Mouse (Mus musculus): ENCODE measurements around the gene Tmem52b.
"Not testable (repeated sequence)": the region's sequence is repeated elsewhere in the genome, so short reads cannot be mapped to it uniquely, and the experiment has no call there.

Tmem52b gene

DNA sequence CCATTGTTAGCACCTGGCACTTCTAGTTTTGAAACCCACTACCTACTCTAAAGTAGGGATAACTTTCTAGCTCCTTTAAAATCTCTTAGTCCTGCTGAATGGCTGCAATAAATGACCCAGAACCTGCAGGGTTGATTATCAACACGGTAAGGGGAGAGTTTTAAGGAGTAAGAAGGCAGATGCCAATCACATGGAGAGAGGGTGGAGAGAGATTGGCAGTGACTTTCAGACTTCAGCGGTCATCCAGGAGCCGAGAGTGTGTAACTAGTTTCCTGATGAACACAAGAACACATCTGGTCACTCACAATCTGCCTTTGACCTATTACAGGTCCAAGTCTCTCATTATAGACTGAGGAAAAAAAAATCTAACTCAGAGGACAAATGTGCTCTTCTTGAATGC is at the start of gene Tmem52b:
Tmem52b (plus strand) TSS at position 189 of the 400 bp plus-strand sequence.
- DNase-seq (ENCODE audit: extremely low read depth, low read depth, low spot score) = no peak

DNA sequence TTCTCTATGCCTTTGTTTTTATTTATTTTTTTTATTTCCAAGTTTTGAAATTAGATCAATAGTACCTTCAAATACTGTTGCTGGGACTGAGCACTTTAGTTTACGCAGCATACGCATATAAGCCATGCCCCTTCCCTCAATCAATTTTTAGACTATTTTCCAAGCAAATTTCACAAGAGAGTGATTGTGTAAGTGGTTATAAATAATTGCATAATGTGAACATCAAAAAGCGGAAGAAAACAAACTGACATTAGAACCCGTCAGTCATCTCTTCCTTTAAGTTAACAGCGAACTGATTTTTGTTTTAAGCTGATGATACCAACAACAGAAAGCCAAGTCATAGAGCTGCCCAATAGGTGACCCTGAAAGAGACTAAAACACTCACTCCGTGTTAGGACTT is 41.0 kb upstream of the Tmem52b start:
- DNase-seq (ENCODE audit: extremely low read depth, low read depth, low spot score) = no peak

DNA sequence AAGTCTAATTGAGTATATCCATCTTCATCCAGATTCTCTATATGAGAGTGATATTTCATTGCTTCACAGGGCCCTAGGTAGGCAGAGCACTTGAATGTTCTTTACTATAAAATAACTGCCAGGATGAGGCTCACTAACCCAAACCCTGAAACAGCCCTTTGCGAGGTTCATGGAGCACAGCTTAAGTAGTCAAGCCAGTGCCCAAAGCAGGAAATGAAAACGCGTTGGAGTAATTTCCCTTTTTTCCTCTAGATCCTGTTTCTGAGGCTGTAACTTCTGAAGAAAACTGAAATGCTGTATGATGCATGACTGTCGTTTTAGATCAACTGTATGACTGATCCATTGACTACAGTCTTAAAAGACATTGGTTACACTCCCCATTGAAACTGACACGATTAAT is 39.7 kb upstream of the Tmem52b start:
- DNase-seq (ENCODE audit: extremely low read depth, low read depth, low spot score) = no peak

DNA sequence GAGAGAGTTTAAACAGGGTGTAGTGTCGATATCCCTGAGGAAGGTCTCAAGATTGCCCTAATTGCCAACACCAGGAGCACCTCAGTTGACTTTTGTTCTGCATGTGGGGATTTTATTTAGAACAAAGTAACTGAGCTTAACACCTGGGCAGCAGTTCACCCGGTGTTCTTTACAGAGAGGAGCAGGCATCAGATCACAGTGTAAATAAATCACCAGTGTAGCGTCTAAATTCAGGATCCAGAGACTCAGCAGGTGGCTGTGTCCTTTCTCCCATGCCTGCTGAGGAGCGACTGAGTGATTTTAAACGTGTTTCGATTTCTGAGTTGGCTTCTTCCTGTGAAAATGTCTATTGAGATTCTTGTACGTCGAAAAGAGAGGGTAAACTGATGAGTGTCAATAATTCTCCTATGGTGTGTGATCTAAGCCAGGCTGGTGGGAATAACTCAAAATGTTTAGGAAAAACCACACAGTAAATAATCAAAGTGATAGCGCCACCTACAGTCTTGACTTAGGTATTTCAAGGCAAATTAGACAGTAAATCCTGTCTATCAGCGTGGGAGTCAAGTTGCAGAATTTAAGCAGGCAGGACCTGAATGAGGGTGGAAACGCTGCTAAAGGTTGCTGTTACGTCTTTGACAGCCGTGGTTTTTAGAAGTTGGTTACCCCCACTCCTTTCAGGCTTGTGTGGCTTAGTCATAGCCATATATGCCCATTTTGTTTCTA is 35.8 kb upstream of the Tmem52b start:
- DNase-seq (ENCODE audit: extremely low read depth, low read depth, low spot score) = no peak

DNA sequence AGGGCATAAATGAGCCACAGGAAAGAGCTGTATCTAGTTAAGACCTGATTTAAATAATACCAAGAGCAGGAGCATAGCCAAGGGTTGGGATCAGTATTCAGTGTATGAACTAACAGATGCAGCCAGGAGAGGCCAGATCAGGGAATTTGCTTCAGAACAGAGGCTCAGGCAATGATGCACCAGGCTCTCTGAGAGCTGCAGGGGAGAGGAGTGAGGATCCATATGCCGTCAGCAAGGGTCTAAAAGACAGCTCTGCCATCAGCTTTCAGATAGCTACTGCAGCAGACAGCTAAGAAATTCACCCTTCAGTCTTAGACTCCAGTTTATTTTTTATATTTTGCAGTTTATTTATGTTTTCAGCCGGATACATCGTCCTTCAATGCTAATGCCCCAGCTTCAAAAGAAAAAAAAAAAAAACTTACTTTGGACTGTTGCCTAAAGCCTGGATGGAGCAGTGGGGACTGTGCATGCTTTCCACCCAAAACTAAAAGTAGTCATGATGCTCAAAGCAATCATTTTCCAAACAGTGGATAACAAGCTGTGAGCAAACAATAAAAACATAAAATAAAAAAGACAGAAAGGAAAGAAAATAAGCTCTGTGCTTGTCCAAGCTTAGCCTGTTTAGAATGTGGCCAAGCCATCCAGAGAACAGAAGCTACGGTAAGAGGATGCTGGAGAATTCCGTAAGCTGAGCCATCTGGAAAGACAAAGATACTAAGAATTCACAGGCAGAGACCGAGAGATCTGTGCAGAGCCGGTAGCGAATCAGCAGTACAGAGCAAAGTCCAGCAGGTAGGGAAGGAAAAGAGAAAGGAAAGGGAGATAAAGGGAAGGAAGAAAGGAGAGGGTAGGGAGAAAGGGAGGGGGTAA is 32.0 kb upstream of the Tmem52b start:
- DNase-seq (ENCODE audit: extremely low read depth, low read depth, low spot score) = no peak

DNA sequence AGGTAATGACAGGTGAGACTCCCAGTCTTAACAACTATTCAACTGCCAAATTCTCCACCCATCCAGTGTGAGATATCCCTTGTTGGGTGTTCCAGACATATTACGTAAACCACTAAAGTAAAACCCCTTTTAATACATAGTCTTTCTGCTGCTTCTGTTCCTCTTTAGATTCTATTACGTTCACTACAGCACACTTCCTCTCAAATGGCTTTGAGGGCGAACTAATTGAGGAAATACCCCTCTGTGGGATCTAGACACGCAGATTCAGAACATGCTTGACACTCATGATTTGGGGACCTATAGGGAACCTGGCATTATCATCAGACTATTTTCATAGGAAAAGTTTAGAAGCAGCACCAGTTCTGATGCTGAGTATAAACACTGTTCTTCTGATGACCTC is 17.4 kb upstream of the Tmem52b start:
- DNase-seq (ENCODE audit: extremely low read depth, low read depth, low spot score) = no peak

DNA sequence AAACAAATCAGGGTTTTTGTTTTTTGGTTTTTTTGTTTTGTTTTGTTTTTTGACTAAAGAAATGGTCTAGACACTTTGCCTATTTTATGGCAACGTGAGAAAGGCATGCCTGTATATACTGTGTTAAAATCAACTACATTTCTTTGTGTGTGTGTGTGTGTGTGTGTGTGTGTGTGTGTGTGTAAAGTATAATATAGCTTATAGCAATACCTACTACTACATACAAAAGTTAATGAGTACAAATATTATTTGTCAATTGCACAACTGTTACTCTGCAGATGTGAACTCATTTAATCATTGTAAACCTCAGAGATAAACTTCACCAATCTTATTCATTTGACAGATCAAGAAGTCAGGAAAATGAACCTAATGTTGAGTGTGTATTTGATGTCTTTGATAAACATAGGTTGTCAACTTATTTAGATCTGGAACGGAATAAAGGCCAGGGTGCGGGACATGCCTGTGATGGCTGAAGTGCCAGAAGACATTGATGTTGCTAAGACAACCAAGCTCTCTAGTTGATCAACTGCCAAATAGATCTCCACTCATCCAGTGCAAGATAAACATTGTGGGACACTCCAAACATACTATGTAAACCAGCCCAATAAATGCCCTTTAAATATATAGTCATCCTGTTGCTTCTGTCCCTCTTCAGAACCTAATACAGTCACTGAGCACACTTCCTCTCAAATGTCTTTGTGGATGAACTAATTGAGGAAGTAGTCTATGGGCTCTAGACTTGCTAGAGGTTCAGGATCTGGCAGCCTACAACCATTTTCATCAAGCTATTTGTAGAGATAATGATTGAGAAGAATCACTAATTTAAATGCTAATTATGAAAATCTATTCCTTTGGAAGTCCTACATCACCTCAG is 14.8 kb upstream of the Tmem52b start:
- DNase-seq (ENCODE audit: extremely low read depth, low read depth, low spot score) = no peak

DNA sequence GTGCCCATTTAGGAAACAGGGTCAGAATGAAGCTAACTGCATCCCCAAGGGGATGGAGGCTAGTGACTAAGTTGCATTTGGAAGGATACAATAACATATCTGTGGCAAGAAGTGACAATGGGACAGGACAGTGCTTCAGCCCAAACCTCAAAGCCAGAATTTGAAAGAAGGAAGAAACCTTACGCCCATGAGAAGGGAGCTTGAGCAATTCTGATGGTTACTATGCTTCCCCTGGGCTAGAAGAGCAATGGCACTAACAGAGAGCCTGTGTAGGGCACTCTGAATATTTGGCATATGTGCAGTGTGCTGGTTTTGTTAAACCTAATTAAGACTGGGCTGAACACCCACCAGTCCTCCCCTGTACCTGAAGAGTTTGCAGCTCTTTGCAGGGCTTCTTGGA is 12.8 kb upstream of the Tmem52b start:
- DNase-seq (ENCODE audit: extremely low read depth, low read depth, low spot score) = not testable (repeated sequence)

DNA sequence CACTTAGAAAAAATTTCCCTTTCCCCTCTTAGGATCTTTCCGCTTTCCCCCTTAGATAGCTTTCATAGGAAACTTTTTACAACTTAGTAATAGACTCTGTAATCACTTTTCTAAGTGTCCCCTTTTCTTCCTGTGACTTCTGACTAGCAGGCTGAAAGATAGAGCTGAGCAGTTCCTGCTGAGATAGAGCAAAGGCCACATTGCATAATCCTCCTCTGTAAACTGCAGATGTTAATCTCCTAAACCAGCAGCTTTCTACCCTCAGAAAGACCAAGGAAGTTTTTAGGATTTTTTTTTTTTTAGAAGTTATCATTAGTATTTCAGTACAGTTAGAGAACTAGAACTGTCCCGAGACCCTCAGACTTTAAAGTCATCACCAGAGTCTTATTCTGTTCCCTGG is 8.9 kb upstream of the Tmem52b start:
- no peak for DNase-seq (ENCODE audit: extremely low read depth, low read depth, low spot score)

DNA sequence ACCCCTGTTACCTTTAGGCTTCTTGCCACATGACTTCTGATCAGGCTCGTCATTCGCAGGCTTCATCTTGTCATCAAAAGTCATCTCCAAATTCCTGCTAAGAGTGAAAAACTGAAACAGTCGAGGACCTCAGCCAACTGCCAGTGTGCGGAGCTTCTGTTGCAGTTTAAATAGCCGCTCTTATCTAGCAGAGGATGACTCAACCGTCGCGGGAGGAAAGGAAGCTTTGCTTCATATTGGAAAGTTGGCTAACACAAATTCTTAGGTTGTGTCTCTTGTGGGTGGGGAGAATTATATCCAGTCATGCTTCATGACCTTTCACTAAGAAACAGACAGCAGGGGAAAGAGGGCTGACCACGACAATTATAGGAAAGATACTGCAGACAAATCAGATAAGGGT is 5.3 kb upstream of the Tmem52b start, which contains the start of gene Olr1:
Olr1 (minus strand) TSS at position 142 of the 400 bp plus-strand sequence.
- no peak for DNase-seq (ENCODE audit: extremely low read depth, low read depth, low spot score)

DNA sequence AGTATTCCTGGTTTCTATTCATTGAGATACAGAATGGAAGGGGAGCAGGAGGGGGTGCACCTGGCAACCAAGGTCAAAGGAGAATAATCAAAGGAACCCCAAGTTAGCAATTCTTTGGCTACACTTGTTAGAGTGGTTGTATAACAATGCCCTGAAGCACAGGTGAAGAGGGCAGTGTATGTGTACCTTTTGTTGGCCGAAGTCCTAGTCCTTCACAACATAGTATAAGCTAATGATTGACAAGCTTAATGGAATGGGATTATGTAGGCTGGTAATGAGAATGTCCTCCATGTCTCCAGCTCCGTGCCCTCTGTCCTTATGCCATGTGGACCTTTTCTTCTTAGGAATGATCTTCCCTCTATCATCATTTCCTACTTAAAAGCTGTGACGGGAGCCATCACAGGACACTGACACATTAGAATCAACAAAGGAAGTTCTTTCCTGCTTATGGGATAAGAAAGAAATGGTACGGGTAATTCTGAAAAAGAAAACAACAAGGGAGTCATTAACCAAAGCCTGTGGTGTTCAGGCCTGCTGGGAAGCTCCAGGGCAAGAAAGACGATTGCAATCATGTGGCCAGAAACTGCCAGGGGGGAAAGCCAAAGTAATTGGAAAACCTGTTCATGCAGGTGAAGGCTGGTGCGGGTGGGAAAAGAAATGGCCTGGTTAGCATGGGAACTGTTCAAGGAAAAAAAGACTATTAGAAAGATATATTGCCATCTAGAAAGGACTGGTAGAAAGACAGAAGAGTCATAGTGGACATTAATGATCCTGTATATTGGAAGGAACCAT is 2.0 kb upstream of the Tmem52b start:
- no peak for DNase-seq (ENCODE audit: extremely low read depth, low read depth, low spot score)

DNA sequence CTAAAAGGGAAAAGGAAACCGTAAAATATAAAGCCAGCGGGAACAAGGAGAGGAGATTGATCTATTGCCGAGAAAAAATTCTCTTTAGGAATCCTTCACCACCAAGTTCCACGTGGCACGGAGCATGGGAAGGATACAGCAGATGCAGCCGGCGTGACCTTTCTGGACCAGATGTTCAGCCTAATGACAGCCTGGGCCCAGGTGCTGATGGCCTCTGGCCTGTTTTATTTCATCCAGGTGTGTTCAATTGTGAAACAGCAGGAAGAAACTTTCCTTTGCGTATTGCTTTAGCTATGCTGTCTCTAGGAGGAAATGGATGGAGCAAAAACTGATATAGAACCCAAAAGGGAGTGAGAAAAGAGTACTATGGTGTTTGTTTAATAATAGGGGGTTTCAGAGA is 513 bp downstream of the Tmem52b start:
- no peak for DNase-seq (ENCODE audit: extremely low read depth, low read depth, low spot score)

DNA sequence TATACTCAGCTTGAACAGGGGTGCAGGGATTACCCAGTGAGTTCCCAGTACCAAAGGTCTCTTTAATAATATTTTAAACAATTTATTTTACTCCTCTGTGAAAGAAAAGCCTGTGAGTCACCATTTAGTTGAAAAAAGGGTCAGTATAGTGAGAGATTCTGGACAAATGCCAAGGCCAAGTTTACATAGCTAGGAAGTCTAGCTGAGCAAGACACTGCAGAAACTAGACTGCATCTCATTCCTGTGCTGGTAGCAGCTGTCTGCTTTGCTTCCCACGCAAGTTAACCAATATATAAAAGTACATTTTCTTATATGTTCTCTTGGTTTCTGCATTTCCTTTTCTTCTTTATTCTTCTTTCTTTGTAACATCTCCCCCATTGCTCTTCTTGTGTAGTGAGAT is 1.1 kb downstream of the Tmem52b start:
- DNase-seq (ENCODE audit: extremely low read depth, low read depth, low spot score) = no peak

DNA sequence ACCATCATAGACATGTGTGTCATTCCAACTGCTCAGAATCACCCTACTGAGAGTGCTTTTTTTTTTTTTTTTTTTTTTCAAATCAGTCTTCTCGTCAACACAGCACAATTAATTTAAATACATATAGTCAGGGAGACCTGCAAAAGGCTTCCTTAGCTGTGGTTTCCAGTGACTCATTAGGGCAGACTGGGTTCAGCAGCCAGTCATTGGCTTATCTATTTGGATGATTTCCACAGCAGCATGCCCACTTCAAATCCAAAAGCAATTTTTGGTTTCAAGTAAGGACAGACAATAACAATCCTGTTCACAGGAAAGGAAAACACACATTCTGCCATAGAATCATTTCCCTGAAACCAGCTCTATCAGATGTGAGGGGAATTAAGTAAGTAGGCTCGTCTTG is 2.0 kb downstream of the Tmem52b start:
- no peak for DNase-seq (ENCODE audit: extremely low read depth, low read depth, low spot score)

DNA sequence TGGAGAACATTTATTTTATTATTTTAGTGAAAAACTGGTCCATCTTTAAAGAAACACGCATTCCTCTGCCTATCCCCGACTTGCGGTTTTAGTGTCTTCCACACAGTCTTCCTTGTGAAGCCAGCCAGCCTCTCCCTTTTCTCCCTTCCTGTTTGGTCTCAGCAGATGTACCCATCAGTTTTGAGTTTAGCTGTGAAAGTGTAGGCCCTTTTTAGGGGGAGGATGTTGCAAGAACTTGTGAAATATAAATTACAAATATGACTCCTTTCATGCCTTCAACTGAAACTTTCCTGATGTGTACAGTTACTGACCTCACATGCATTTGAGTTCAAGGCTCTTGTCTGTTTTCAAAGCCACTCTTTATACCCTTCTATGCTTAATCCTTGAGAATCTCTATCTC is 2.7 kb downstream of the Tmem52b start:
- no peak for DNase-seq (ENCODE audit: extremely low read depth, low read depth, low spot score)

DNA sequence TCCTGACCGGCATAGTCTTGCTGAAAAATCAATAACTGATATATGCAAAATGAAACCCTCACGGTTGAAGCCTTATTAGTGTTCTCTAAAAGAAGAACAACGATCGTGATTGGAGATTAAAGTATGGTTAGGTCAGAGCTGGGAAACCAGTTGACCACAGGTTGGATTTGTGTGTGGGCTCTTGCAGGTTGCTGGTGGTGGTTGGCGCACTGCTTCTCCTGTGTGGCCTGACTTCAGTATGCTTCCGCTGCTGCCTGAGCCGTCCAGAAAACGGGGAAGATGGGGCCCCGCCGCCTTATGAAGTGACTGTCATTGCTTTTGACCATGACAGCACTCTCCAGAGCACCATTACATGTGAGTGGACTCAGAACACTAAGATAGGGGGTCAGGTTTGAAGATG is 4.0 kb downstream of the Tmem52b start:
- no peak for DNase-seq (ENCODE audit: extremely low read depth, low read depth, low spot score)

DNA sequence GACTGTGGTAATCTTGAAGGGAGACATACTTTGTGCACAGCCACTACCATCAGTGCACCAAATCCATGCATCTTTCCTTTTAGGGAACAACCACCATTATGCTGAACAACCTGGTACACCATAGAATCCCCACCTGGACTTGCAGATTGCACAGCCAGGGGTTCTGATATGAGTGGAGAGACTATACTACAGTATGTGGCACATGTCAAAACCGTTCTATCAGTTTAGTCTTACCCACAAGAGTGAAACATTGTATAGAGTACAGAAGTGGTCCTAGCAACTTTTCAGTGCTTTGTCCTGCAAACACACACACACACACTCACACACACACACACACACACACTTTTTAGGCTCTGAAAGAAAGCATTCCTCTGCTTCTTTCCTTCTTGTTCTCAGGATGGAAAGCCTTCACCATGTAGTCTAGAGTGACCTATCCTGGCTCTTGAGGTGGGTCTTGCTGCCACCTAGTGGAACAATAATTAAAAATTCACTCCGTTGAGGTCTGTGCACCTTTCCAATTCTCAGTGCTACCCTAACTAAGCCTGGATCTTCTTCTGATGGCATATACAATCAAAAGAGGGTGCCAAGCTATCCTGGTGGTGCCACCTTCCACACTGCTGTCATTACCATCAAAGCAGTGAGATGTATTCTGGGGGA is 5.5 kb downstream of the Tmem52b start:
- no peak for DNase-seq (ENCODE audit: extremely low read depth, low read depth, low spot score)

DNA sequence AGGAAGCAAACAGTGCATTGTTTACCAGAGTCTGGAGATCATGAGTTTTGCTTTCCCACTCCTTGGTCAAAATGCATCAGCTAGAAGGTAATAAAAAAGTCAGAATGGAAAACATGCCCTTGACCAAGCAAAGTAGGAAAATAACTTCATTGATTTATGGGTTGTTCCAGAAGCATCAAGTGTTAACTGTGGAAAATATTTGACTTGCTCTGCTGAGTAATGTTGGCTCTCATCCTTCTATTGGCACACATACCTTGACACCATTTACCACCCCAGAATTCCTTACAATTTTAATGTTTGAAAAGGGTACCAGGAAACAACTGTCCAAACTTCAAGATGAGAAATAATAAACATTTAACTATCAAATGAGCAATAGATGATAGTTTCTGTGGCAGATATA is 13.7 kb downstream of the Tmem52b start:
- DNase-seq (ENCODE audit: extremely low read depth, low read depth, low spot score) = no peak

DNA sequence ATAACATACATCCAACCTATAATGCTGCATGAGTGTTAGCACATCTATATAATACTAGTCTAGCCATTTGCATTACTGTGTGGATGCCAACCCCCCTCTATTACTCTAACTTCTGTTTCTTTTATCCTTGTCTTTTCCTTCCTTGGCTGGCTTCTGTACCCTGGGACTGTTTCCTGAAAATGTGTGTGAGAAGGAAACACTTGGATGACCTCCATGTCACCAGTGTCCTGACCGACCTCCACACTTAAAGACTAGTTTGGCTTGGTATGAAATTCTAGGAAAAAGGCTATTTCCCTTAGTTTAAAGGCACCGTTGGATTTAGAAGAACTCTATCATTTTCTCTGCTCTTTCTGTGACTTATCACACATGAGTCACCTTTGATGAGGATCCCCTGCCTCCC is 15.1 kb downstream of the Tmem52b start:
- no peak for DNase-seq (ENCODE audit: extremely low read depth, low read depth, low spot score)

DNA sequence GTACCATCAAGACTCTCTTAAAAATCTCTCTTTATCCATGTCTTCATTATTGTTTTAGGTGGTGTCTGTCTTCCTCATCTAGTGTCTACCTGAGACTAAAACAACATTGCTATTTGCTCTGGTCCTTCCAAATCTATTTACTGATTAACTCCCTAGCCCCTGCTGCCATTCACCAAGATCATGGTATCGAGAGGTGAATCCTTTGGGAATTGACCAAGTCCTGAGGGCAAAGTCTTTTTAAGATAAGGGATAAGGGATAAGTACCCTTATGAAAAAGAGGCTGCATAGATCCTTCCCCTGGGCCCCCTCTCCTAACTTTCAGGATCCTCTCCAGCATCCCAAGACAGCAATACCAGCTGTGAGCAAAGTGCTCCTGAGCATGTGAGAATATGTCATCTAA is 17.2 kb downstream of the Tmem52b start:
- DNase-seq (ENCODE audit: extremely low read depth, low read depth, low spot score) = no peak
